Mouse (Mus musculus): ENCODE measurements around the gene Nxf1.

- no peak for TF ChIP-seq CTCF (IDR thresholded peaks at IDR 0.05; ENCODE audit: low read depth)
- peak; percentile 80 for TF ChIP-seq EP300 (optimal IDR thresholded peaks at IDR 0.05)
These were observed 33.1 kb upstream of the Nxf1 start for GRCm38 (mm10) chr19:8723574-8724346.

All from stomach, postnatal 0 days (tissue).